Mouse (Mus musculus): ENCODE data around the gene Cldnd2. TPM values are rescaled to one million over a fixed set of nuclear protein-coding genes. Genes with fewer than 3 reads are reported as not detected.

The Cldnd2 gene
- polyA plus RNA-seq, 1 experiment, result not detected

GRCm38 (mm10) chr7:43490861-43491260 lies 50.3 kb downstream of the Cldnd2 start:
- Histone ChIP-seq H3K27me3 (ENCODE audit: control insufficient read depth, insufficient read depth, low read length, poor library complexity, severe bottlenecking) (no peaks in the 10 kb centered on the region), H3K4me1 (ENCODE audit: control insufficient read depth, insufficient read depth, low read length) (no peaks in the 10 kb centered on the region), H3K9ac (ENCODE audit: low read depth, poor library complexity, severe bottlenecking) (no peak overlapping the region), H3K9me3 (replicated peaks; ENCODE audit: control insufficient read depth, insufficient read depth, low read length, poor library complexity, severe bottlenecking) (no peaks in the 10 kb centered on the region), H3K4me3 (ENCODE audit: low read depth, low read length) (no peak overlapping the region), H3K36me3 (ENCODE audit: control insufficient read depth, insufficient read depth, low read length, poor library complexity, severe bottlenecking) (no peaks in the 10 kb centered on the region), H3K27ac (ENCODE audit: insufficient read depth, low read length) (no peak overlapping the region)
- TF ChIP-seq POLR2A (IDR thresholded peaks at IDR 0.05; ENCODE audit: insufficient read depth, low read length), result no peak

Other genes starting within 250 kb of the Cldnd2 start
- 19.4 and 20.1 TPM in 2 replicates for gene Zfp715, start 127.5 kb upstream of the Cldnd2 start, polyA plus RNA-seq (2011; ENCODE audit: insufficient read depth, insufficient read length, low read depth, missing spikeins)
- gene Siglecf, start 89.4 kb upstream of the Cldnd2 start, polyA plus RNA-seq (2011; ENCODE audit: insufficient read depth, insufficient read length, low read depth, missing spikeins), result 0.93 and 1.3 TPM in 2 replicates
- 0.24 TPM in 1 of 2 replicates, not detected in the other for gene Siglecg, start 32.6 kb upstream of the Cldnd2 start, polyA plus RNA-seq (2011; ENCODE audit: insufficient read depth, insufficient read length, low read depth, missing spikeins)
- 0.27 and 0.41 TPM in 2 replicates for gene Lim2, start 13.1 kb upstream of the Cldnd2 start, polyA plus RNA-seq (2011; ENCODE audit: insufficient read depth, insufficient read length, low read depth, missing spikeins)
- not detected in 2 replicates for gene Nkg7, start 3.7 kb upstream of the Cldnd2 start, polyA plus RNA-seq (2011; ENCODE audit: insufficient read depth, insufficient read length, low read depth, missing spikeins)
- gene Etfb, start 3.3 kb downstream of the Cldnd2 start, polyA plus RNA-seq (2011; ENCODE audit: insufficient read depth, insufficient read length, low read depth, missing spikeins), result 63.3 and 68.3 TPM in 2 replicates
- not detected in 2 replicates for gene Gm45233, start 3.3 kb downstream of the Cldnd2 start, polyA plus RNA-seq (2011; ENCODE audit: insufficient read depth, insufficient read length, low read depth, missing spikeins)
- gene Vsig10l, start 22.4 kb downstream of the Cldnd2 start, polyA plus RNA-seq (2011; ENCODE audit: insufficient read depth, insufficient read length, low read depth, missing spikeins), result 1.9 and 2.8 TPM in 2 replicates
- gene Iglon5, start 49.3 kb downstream of the Cldnd2 start, polyA plus RNA-seq (2011; ENCODE audit: insufficient read depth, insufficient read length, low read depth, missing spikeins), result 4.6 and 5.0 TPM in 2 replicates
- gene 4931406B18Rik, start 65.2 kb downstream of the Cldnd2 start, polyA plus RNA-seq (2011; ENCODE audit: insufficient read depth, insufficient read length, low read depth, missing spikeins), result not detected in 2 replicates
- 0.12 TPM in 1 of 2 replicates, not detected in the other for gene Cd33, start 103.6 kb downstream of the Cldnd2 start, polyA plus RNA-seq (2011; ENCODE audit: insufficient read depth, insufficient read length, low read depth, missing spikeins)
- 1.7 and 2.2 TPM in 2 replicates for gene Zfp658, start 121.5 kb downstream of the Cldnd2 start, polyA plus RNA-seq (2011; ENCODE audit: insufficient read depth, insufficient read length, low read depth, missing spikeins)
- 6.9 and 9.4 TPM in 2 replicates for gene Zfp719, start 138.8 kb downstream of the Cldnd2 start, polyA plus RNA-seq (2011; ENCODE audit: insufficient read depth, insufficient read length, low read depth, missing spikeins)
- 3.1 and 3.4 TPM in 2 replicates for gene Zfp819, start 166.4 kb downstream of the Cldnd2 start, polyA plus RNA-seq (2011; ENCODE audit: insufficient read depth, insufficient read length, low read depth, missing spikeins)
- gene Ceacam18, start 193.9 kb downstream of the Cldnd2 start, polyA plus RNA-seq (2011; ENCODE audit: insufficient read depth, insufficient read length, low read depth, missing spikeins), result not detected in 2 replicates
- 0.64 TPM in 1 of 2 replicates, not detected in the other for gene Siglece, start 219.4 kb downstream of the Cldnd2 start, polyA plus RNA-seq (2011; ENCODE audit: insufficient read depth, insufficient read length, low read depth, missing spikeins)
- gene Ctu1, start 231.2 kb downstream of the Cldnd2 start, polyA plus RNA-seq (2011; ENCODE audit: insufficient read depth, insufficient read length, low read depth, missing spikeins), result 6.2 and 7.6 TPM in 2 replicates
- not detected in 2 replicates for gene Klk14, start 249.6 kb downstream of the Cldnd2 start, polyA plus RNA-seq (2011; ENCODE audit: insufficient read depth, insufficient read length, low read depth, missing spikeins)

Data from ES-Bruce4 (cell line).